Mouse (Mus musculus): ENCODE results near the gene Ano1. TPM values are rescaled to one million over a fixed set of nuclear protein-coding genes. Genes with fewer than 3 reads are reported as not detected.

Gene Ano1
- polyA plus RNA-seq, 1 experiment, result 92.3 TPM

DNA sequence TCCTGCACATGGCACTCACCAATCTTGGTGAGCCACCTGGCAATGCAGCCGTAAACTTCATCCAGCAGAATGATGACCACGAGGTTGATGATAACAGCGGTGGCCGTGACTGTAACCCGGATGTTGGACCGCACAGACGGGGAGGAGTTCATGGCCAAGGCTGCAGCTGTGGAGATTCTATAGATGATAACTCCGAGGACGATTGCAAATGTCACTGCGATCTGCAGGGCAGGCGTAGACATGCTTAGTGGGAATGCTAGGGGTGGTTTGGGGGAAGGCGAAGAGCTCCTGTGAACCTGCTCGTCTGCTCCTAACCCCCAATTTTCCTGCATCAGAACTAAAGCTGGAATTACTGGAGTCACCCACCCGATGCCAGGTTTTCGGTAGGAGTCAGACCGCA is 140.2 kb downstream of the Ano1 start:
- no peak overlapping the region for H3K4me3 ChIP-seq (replicated peaks; ENCODE audit: extremely low read depth, low read depth, low read length)
- 87% methylated on average over 16 of the region's 16 CpGs for WGBS
- no peak for DNase-seq
- H3K4me1 ChIP-seq (ENCODE audit: control insufficient read depth, insufficient read depth, low read length), result peaks cover 4% of the 10 kb centered on the region; the same call in 1 of the 2 replicates
- TF ChIP-seq CTCF (IDR thresholded peaks at IDR 0.05; ENCODE audit: insufficient read depth, low read length), result no peak
- no peak for TF ChIP-seq POLR2A (IDR thresholded peaks at IDR 0.05; ENCODE audit: borderline replicate concordance, extremely low read depth, low read depth, low read length)

DNA sequence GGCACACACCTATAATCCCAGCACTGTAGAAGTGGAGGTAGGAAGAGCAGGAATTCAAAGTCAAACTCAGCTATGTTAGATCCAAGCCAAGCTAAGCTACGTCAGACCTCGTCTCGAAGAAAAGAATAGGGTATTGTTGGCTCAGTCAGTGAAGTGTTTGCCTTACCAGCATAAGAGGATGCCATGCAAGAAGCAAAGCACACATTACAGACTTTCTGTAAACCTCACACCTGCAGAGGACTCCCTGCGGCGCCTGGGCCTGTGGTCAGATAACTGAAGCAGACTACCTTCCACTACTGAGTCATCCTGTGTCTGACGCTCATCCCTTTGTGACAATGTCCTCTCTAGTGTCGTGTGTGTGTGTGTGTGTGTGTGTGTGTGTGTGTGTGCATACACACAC is 142.2 kb downstream of the Ano1 start:
- WGBS, result 63% methylated on average over 7 of the region's 7 CpGs
- DNase-seq, result no peak
- no peak for TF ChIP-seq POLR2A (IDR thresholded peaks at IDR 0.05; ENCODE audit: borderline replicate concordance, extremely low read depth, low read depth, low read length)
- no peak for TF ChIP-seq CTCF (IDR thresholded peaks at IDR 0.05; ENCODE audit: insufficient read depth, low read length)
- no peak overlapping the region for H3K4me3 ChIP-seq (replicated peaks; ENCODE audit: extremely low read depth, low read depth, low read length)
- H3K4me1 ChIP-seq (ENCODE audit: control insufficient read depth, insufficient read depth, low read length), result no peaks in the 10 kb centered on the region

DNA sequence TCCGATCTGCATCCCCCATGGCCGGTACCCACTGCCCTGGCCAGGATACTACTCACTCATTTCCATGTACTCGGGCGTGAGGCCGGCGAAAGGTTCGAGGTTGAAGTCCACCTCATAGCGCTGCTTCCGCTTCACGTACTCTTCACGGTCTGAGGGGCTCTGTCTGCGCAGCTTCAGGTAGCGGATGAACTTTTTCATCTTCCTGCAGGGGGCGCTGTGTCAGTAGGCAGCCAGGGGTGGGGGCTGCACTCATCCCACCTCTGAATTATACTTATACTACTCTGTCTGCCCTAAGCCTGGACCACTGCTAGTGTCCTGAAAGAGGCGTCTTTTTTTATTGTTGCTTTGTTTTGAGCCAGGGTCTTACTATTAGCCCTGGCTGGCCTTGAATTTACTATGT is 143.9 kb downstream of the Ano1 start:
- TF ChIP-seq CTCF (IDR thresholded peaks at IDR 0.05; ENCODE audit: insufficient read depth, low read length) (no peak), POLR2A (IDR thresholded peaks at IDR 0.05; ENCODE audit: borderline replicate concordance, extremely low read depth, low read depth, low read length) (no peak)
- peaks cover 2% of the 10 kb centered on the region; the same call in 1 of the 2 replicates for H3K4me1 ChIP-seq (ENCODE audit: control insufficient read depth, insufficient read depth, low read length)
- no peak overlapping the region for H3K4me3 ChIP-seq (replicated peaks; ENCODE audit: extremely low read depth, low read depth, low read length)
- no peak for DNase-seq
- 88% methylated on average over 15 of the region's 15 CpGs for WGBS

DNA sequence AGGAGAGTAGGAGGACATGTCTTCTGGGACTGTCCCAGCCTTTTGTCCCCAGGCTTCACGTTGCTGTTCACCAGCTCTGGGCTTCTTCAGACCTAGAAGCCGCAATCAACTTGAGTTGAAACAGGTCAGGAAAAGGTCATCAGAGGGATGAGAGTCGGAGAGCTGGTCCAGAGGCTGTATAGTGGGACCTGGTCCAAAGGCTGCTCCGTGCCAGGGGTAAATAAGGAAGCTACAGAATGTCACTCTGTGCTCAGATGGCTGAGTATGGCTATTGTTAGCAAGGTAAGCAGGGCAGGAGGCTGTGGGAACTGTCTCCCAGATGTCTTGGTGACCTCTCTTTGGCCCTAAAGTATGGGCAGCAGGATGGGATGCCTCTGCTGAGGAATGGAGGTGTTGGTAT is 147.0 kb downstream of the Ano1 start:
- 26% methylated on average over 4 of the region's 4 CpGs for WGBS
- Histone ChIP-seq H3K4me1 (ENCODE audit: control insufficient read depth, insufficient read depth, low read length) (peaks cover 2% of the 10 kb centered on the region; the same call in 1 of the 2 replicates), H3K4me3 (replicated peaks; ENCODE audit: extremely low read depth, low read depth, low read length) (no peak overlapping the region)
- TF ChIP-seq POLR2A (IDR thresholded peaks at IDR 0.05; ENCODE audit: borderline replicate concordance, extremely low read depth, low read depth, low read length), result no peak
- TF ChIP-seq CTCF (IDR thresholded peaks at IDR 0.05; ENCODE audit: insufficient read depth, low read length), result no peak
- DNase-seq, result no peak

DNA sequence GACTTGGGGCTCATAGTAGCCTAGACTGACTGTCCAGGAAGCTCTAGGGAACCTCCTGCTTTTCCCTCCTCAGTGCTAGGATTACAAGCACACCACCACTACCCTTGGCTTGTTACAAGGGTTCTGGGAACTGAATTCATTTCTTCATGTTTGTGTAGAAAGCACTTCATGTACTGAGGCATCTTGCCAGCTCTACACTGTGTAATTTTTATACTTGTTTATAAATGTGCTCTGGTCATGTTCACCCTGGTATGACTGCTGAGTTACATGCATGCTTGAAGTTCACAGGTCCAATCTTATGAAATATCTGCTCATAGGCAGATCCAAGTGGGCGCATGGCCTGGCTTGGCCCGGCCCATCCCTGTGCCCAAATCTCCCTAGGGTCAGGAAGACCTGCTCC is 147.5 kb downstream of the Ano1 start:
- DNase-seq, result no peak
- 67% methylated on average over 2 of the region's 2 CpGs for WGBS
- Histone ChIP-seq H3K4me1 (ENCODE audit: control insufficient read depth, insufficient read depth, low read length) (peaks cover 2% of the 10 kb centered on the region; the same call in 1 of the 2 replicates), H3K4me3 (replicated peaks; ENCODE audit: extremely low read depth, low read depth, low read length) (no peak overlapping the region)
- no peak for TF ChIP-seq POLR2A (IDR thresholded peaks at IDR 0.05; ENCODE audit: borderline replicate concordance, extremely low read depth, low read depth, low read length)
- TF ChIP-seq CTCF (IDR thresholded peaks at IDR 0.05; ENCODE audit: insufficient read depth, low read length), result no peak

DNA sequence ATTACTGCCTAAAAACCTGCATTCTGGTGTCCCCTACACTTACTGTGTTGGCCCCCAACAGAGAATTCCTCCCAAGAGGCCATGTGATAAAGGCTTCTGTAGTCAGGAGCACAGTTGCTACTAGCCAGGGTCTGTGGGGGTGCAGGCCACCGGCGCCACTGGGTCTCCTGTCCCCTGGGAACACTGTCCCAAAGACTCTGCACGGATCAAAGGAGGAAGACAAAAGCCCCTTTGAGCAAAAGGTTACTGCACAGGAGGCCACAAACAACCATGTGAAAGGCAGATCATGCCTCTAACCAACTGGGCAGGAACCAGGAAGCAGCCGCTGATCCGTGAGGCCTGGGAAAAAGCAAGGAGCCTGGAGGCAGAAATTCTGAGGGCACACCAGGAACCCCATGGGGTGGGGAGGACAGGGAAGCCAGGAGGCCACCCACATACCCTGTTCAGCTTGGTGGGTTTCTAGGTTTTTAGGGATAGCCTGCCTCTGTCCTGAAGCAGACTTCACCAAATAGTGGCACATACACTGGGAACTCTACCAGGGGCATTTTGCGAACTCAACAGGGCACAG is 151.4 kb downstream of the Ano1 start:
- Histone ChIP-seq H3K4me3 (replicated peaks; ENCODE audit: extremely low read depth, low read depth, low read length) (no peak overlapping the region), H3K4me1 (ENCODE audit: control insufficient read depth, insufficient read depth, low read length) (peaks cover 2% of the 10 kb centered on the region; the same call in 1 of the 2 replicates)
- 79% methylated on average over 6 of the region's 6 CpGs for WGBS
- no peak for DNase-seq
- no peak for TF ChIP-seq CTCF (IDR thresholded peaks at IDR 0.05; ENCODE audit: insufficient read depth, low read length)
- TF ChIP-seq POLR2A (IDR thresholded peaks at IDR 0.05; ENCODE audit: borderline replicate concordance, extremely low read depth, low read depth, low read length), result no peak

DNA sequence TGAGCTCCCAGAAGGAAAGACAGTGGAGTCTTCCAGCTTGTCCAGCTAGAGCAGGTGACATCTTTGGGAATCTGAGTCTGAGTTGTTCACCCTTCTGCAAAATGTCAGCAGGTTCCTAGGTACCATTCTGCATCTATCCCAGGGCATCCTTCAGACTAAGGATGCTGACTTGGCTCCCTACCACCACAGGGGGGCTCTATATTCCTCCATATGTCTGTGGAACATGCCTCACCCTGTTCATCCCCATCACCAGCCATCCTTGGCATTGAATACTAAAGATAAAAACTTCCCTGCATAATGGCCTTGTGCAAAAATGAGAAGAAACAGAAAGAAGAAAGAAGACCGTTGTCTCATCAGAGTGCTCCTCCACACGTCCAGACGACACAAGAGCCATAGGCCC is 162.3 kb downstream of the Ano1 start:
- no peak overlapping the region for H3K4me3 ChIP-seq (replicated peaks; ENCODE audit: extremely low read depth, low read depth, low read length)
- TF ChIP-seq CTCF (IDR thresholded peaks at IDR 0.05; ENCODE audit: insufficient read depth, low read length) (no peak), POLR2A (IDR thresholded peaks at IDR 0.05; ENCODE audit: borderline replicate concordance, extremely low read depth, low read depth, low read length) (no peak)
- 79% methylated on average over 3 of the region's 3 CpGs for WGBS
- no peaks in the 10 kb centered on the region for H3K4me1 ChIP-seq (ENCODE audit: control insufficient read depth, insufficient read depth, low read length)
- no peak for DNase-seq

DNA sequence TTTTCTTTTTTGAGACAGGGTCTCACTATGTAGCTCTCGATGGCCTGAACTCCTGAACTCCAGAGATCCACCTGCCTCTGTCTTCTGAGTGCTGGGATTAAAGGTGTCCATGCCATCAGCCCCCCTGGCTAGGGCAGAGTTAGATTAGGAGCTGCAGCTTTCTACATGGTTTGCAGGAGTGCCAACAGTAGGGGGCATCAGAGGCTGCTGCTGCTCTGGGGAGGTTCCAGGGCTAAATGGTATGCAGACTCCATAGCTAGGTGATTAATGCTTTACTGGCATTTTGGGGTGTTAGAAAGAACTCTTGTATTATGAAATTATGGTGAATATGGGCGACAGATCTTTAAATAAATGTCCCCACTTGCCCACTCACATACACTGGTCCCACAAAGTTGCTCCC is 164.5 kb downstream of the Ano1 start:
- DNase-seq, result peak; percentile 47
- 38% methylated on average over 2 of the region's 2 CpGs for whole genome bisulfite sequencing
- TF ChIP-seq POLR2A (IDR thresholded peaks at IDR 0.05; ENCODE audit: borderline replicate concordance, extremely low read depth, low read depth, low read length) (no peak), CTCF (IDR thresholded peaks at IDR 0.05; ENCODE audit: insufficient read depth, low read length) (peak; percentile 59; the same call in 1 of the 2 replicates)
- H3K4me3 ChIP-seq (replicated peaks; ENCODE audit: extremely low read depth, low read depth, low read length), result no peak overlapping the region
- H3K4me1 ChIP-seq (ENCODE audit: control insufficient read depth, insufficient read depth, low read length), result no peaks in the 10 kb centered on the region

DNA sequence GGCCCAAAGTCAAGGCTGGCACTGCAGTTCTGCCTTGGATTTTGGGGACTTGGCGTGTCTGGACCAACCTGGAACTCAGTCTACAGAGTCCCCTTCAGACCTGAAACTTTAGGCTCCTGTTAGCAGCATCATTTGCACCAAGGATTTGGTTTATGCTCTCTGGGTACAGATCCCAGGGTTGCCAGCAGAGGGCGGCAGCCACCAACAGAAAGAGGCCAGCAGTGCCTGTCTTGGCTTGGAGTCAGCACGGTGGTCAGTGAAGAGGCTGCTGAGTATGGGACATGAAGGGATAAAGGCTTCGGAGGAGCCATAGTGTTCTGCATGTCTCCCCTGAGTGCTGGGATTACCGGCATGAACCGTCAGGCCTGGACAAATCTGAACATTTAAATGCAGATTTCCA is 166.1 kb downstream of the Ano1 start:
- peak; percentile 74 for DNase-seq
- 11% methylated on average over 6 of the region's 6 CpGs for WGBS
- no peak for TF ChIP-seq POLR2A (IDR thresholded peaks at IDR 0.05; ENCODE audit: borderline replicate concordance, extremely low read depth, low read depth, low read length)
- peak; percentile 94 for TF ChIP-seq CTCF (IDR thresholded peaks at IDR 0.05; ENCODE audit: insufficient read depth, low read length)

DNA sequence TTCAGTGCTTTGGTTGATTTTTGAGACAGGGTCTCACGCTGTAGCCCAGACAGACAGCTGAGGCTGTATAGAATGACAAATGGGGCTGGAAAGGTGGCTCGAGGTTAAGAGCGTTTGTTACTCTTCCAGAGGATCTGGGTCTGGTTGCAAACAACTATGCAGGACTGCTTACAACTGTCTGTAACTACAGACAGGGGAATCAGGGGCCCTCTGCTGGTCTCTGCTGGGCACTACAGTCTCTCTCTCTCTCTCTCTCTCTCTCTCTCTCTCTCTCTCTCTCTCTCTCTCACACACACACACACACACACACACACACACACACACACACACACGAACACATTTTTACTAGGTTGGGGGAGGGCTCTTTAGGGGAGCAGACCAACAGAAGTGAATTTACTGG is 168.2 kb downstream of the Ano1 start:
- Histone ChIP-seq H3K4me3 (replicated peaks; ENCODE audit: extremely low read depth, low read depth, low read length) (no peak overlapping the region), H3K4me1 (ENCODE audit: control insufficient read depth, insufficient read depth, low read length) (peaks cover 2% of the 10 kb centered on the region; the same call in 1 of the 2 replicates)
- TF ChIP-seq CTCF (IDR thresholded peaks at IDR 0.05; ENCODE audit: insufficient read depth, low read length) (peak; percentile 51), POLR2A (IDR thresholded peaks at IDR 0.05; ENCODE audit: borderline replicate concordance, extremely low read depth, low read depth, low read length) (no peak)
- WGBS, result 0% methylated on average over 4 of the region's 4 CpGs
- DNase-seq, result no peak

More for the DNA sequence above, 166.1 kb downstream of the Ano1 start:
- H3K4me3 ChIP-seq (replicated peaks; ENCODE audit: extremely low read depth, low read depth, low read length), result no peak overlapping the region
- peaks cover 2% of the 10 kb centered on the region; the same call in 1 of the 2 replicates for H3K4me1 ChIP-seq (ENCODE audit: control insufficient read depth, insufficient read depth, low read length)

Data from lung, adult 2 months (tissue).